Mouse (Mus musculus) layer of hippocampus, adult 2 months (tissue): ENCODE results near the gene Aco1. TPM values are rescaled to one million over a fixed set of nuclear protein-coding genes. Genes with fewer than 3 reads are reported as not detected.

ENCODE experiments used
- DNase-seq, 2 experiments: peaks; one replicate each; pipeline ENCODE4 v3.0.0; 2022; ENCODE audit warnings: low spot score in 2 of 2
- H3K27ac ChIP-seq: fragments of 200-600 bp; 2 replicates; pipeline ENCODE4 v1.8.1; 2022
- H3K4me3 ChIP-seq: fragments of 200-600 bp; 2 replicates; pipeline ENCODE4 v1.8.1; 2022; ENCODE audit warnings: mild to moderate bottlenecking
- CTCF ChIP-seq: fragments of 200-600 bp; conservative IDR thresholded peaks from 2 replicates; pipeline ENCODE4 v1.8.1; 2022; ENCODE audit warnings: antibody characterized with exemption, mild to moderate bottlenecking, moderate library complexity
- total RNA-seq, 2 experiments: library from RNA; stranded (reverse); gene quantifications; 2 replicates each; pipeline ENCODE4 v1.2.3; 2021

Gene Aco1
- total RNA-seq, 2 experiments from 2014 or later: 27.0 to 30.3 TPM

GRCm38 (mm10) chr4:40233062-40233664 lies 90.3 kb downstream of the Aco1 start:
- no peak for DNase-seq
- TF ChIP-seq CTCF: no peak
- Histone ChIP-seq H3K4me3 (no peak overlapping the region), H3K27ac (no peak overlapping the region)

GRCm38 (mm10) chr4:40234256-40234655 lies 91.4 kb downstream of the Aco1 start:
- no peak for TF ChIP-seq CTCF
- no peak for DNase-seq
- Histone ChIP-seq H3K27ac (no peak overlapping the region), H3K4me3 (no peak overlapping the region)

- no peak for DNase-seq
- TF ChIP-seq CTCF: no peak
- H3K4me3 ChIP-seq: no peak overlapping the region
- no peak overlapping the region for H3K27ac ChIP-seq
Observed at GRCm38 (mm10) chr4:40236829-40237228, 93.9 kb downstream of the Aco1 start.

- no peak for TF ChIP-seq CTCF
- peak overlapping the region; percentile 73 for H3K4me3 ChIP-seq
- DNase-seq: no peak
- H3K27ac ChIP-seq: no peak overlapping the region; the same call in 1 of the 2 replicates
Observed at GRCm38 (mm10) chr4:40238483-40239408, 95.9 kb downstream of the Aco1 start.

GRCm38 (mm10) chr4:40239409-40240271 lies 96.8 kb downstream of the Aco1 start, which contains the start of gene Ddx58:
Gene Ddx58, minus strand, starts transcription at chr4:40239828.
- DNase-seq: no peak
- peak within 1 kb of the TSS; percentile 73 for H3K4me3 ChIP-seq
- no peak for TF ChIP-seq CTCF

GRCm38 (mm10) chr4:40240272-40240744 lies 97.4 kb downstream of the Aco1 start:
- peak overlapping the region; percentile 73 for H3K4me3 ChIP-seq
- no peak for TF ChIP-seq CTCF
- H3K27ac ChIP-seq: no peak overlapping the region
- DNase-seq: no peak

More at GRCm38 (mm10) chr4:40239409-40240271, 96.8 kb downstream of the Aco1 start, which contains the start of gene Ddx58:
- peak within 1 kb of the TSS; percentile 68 for H3K27ac ChIP-seq

GRCm38 (mm10) chr4:40241928-40242327 lies 99.0 kb downstream of the Aco1 start:
- H3K4me3 ChIP-seq: no peak overlapping the region
- H3K27ac ChIP-seq: no peak overlapping the region
- TF ChIP-seq CTCF: no peak
- DNase-seq: no peak

GRCm38 (mm10) chr4:40243006-40243405 lies 100.1 kb downstream of the Aco1 start:
- no peak for DNase-seq
- no peak overlapping the region for H3K4me3 ChIP-seq
- no peak for TF ChIP-seq CTCF
- H3K27ac ChIP-seq: no peak overlapping the region

- DNase-seq: no peak
- TF ChIP-seq CTCF: no peak
- Histone ChIP-seq H3K27ac (no peak overlapping the region), H3K4me3 (no peak overlapping the region)
Observed at GRCm38 (mm10) chr4:40244035-40244434, 101.2 kb downstream of the Aco1 start.

Other genes with a start within 250 kb of the Aco1 start
- 1 to 10 TPM; 4.0 to 5.7 TPM for gene Ddx58, start 96.7 kb downstream of the Aco1 start, total RNA-seq
- 10 to 100 TPM; 12.2 to 13.7 TPM for gene Smim27, start 126.5 kb downstream of the Aco1 start, total RNA-seq
- 10 to 100 TPM; 18.0 to 19.9 TPM for gene Topors, start 126.8 kb downstream of the Aco1 start, total RNA-seq
- gene Ndufb6, start 136.3 kb downstream of the Aco1 start, total RNA-seq: 100 to 1,000 TPM; 164 to 179 TPM